Mouse (Mus musculus): ENCODE results near the gene Sypl2.
A peak's percentile ranks its signal among the peaks of the same experiment; 100 is the strongest.

The Sypl2 gene

DNA sequence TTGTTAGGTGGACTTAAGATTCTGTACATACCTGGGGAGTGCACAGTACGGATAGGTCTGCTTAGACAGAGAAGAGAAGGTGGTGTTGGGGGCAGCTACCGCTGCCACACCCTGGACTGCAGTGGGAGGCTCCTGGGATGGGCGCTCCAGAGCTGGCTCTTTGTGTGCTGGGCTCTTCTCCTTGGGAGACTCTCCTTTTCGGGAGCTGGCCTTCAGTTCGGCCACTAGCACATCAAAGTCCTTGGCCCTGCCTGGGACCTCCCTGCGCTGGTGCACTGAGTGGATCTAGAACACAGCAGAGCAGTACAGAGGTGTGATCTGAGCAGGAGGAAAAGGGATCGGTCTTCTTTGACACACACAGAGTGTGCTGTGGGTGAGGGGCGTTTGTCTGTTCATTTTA is 20.8 kb downstream of the Sypl2 start:
- no peak for DNase-seq (ENCODE audit: low spot score in 2 of 2)

DNA sequence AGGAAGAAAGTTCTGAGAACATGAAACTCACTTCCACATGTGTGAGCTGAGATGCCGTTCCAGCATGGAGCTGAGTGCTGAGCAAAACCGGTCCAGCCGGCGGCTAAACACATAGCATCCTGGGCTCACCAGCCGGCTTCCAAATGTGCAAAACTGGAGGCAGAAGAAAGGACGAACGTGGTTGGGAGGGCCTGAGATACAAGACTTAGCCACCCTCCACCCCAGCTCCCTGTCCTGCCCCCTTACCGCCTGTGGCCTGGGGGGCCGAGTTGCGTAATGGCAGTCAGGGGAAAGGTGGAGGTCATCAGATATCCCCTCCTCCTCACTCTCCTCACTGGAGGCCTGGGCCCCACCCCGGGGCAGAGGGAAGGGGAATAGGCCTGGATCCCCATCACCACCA is 22.0 kb downstream of the Sypl2 start:
- DNase-seq (ENCODE audit: low spot score in 2 of 2): no peak

DNA sequence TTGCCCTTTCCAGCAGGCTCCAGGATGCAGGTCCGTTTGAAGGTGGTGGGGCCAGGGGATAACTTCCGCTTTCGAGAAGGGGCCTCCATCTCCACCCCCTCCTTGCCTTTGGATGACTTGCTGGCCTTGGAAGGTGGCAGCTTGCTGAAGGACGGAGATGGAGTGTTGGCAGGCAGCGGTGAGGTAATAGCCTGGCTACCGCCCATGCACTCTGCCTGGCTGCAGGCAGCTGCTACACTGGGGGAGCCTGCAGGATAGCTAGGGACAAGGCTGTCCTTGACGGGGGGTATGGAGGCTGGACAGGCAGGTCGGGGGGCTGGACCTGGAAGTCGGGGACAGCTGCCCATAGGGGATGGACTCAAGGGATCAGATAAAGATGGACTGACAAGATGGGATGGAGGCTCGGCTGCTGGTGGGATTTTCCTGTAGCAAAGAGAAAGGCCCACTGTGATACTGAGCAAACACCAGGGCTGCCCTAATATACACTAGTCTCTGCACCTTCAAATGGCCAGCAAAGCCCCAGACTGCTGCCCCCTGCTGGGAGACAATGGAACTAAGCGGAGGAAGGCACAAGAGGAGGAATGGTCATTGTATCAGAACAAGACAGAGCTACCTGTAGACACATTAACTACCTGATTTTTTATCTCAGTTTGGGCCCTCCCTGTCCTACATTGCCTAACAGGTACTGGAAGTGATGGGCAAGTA is 22.7 kb downstream of the Sypl2 start:
- DNase-seq (ENCODE audit: low spot score in 2 of 2): peak in 1 of 2 experiments; percentile 70

DNA sequence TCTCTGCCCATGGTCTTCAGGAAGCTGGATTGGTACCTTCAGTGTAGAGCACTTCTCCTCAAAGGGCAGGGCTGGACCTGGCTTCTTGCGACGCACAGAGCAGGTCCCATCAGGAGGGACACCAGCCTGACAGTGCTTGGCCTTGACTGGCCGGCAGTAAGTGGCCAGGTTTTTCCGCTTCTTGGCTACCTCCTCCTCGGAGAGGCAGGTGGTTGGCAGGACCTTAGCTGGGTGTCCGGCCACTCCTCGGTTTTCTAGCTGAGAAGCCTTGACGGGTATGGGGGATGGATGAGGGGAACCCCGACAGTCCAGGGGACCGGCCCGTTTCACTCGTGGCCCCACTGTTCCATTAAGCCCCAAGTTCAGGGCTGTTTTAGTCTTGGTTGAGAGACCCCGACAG is 23.2 kb downstream of the Sypl2 start:
- no peak for DNase-seq (ENCODE audit: low spot score in 2 of 2)

DNA sequence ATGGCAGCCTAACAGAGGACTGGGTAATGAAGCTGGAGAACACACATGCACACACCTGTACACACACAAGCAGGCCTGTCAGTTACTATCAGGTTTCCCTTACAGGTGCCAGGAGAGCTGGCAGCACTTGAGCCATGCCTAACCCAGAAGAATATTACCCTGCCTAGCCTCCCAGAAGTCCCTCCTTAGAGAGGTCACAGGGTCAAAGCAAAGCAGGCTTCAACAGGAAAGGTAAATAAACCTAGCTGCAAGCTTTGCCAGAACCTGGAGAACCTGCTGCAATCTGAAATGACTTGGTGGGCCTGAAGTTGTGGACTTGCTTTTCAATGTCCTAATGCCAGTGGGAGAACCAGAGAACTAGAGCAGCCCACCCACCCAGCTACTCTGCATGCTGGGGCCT is 23.9 kb downstream of the Sypl2 start:
- no peak for DNase-seq (ENCODE audit: low spot score in 2 of 2)

DNA sequence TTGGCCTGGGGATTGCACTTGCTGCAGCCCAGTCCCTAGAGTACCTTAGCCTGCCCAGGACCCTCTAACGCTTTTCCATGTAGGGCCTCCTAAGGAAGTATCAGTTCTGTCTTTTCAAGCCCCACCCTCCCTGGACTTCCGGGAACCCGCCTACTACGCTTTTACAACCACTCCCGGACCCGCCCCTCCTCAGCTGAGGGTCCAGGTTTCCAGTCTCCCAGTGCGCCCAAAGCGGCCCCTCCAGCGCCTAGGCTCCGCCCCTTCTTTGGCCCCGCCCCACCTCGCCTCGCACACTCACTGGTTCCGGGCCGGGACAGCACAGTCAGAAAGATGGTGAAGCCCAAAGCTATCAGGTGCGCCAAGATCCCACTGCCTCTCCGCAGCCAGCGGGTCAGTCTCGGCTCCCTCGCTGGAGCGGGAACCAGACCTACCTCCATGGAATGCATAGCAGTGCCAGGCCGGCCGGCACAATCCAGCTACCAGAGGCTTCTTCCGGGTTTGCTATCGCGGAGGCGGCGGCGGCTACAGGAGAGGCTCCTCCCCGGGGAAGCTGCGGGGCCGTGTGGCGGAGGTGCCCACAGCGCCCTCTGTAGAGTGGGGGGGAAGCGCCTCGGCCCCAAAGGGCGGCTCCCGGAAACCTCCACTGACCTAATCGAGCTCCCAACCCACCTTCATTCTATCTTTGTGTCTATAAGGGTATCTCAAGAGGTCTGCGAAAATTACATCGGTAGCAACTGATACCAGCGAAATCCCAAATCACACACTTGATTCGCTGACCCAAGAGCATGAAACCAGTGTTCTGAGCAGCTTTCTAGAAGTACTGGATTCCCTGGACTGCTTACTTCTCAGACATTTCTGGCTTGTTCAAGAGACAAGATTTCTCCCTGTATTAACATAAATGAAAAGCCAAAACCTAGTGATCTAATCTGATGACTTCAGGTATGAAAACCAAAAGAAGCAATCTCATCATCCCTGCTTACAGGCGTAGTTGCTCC is 25.8 kb downstream of the Sypl2 start, which contains the start of gene Cyb561d1:
Gene Cyb561d1, minus strand, starts transcription at position 884 of the 995 bp plus-strand sequence.
- DNase-seq (ENCODE audit: low spot score in 2 of 2): peak; percentile 84 to 86

DNA sequence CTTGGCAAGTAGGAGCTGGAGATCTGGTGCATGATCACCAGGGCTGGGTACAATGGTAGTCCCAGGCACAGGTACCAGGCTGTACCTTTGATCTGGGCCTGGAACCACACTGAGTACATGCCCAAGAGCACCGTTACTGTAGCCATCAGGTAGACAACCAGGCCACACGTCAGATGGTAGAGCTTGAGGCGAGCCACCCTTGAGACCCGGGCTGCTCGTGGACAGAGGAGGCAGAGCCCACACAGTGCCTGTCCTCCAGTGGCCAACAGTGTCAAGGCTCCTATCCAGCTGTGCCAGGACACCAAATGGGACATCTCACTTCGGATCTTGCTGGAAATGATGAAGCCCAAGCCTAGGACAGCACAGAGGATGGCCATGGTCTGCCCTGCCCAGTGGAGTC is 27.2 kb downstream of the Sypl2 start:
- DNase-seq (ENCODE audit: low spot score in 2 of 2): no peak

DNA sequence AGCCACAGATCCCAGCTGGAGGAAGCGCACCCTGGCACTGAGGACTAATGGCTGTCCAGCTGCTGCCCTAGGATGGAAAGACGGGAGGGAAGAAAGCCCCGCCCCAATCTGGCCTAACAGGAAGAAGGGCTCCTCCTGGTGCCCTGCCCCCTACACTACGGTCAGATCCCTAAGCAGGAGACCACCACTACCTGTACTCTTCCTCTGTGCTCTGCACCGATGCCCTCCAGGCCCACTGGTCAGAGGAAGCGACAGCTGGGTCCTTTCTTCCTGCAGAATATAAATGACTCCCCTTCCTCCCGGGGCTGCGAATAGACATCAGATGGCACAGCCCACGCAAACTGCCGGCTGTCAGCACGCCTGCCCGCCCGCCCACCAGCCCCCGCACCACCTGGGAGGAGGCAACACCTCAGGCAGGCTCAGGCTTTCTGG is 29.4 kb downstream of the Sypl2 start:
- DNase-seq (ENCODE audit: low spot score in 2 of 2): peak; percentile 66 to 68

DNA sequence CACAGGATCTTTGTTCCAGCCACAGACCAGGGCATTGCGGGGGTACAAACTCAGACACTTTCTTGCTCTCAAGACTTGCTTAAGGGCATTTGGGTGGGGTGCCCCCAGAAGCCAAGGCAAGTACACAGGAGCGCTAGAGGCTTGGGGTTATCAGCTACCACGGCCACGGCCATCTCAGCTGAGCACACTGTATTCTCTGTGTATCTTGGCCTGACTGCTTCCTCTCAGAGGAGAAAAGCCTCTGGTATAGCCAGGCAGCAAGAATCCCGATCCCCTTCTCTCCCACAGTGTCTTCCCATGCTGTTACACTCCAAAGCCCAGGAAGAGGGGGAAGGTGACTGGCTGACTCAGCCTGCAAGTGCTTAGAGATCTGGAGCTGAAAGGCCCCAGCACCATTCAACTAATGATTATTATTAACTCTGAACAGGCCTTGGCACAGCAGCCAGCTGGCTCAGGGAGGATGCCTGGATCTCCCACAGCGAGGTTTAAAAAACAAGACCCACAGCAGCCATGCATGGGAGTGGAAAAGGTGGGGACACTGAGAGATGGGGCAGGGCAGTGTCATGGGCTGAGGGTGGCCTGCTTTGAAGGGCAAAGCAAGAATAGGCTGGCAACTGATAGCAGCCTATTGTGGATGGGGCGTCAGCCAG is 30.4 kb downstream of the Sypl2 start:
- DNase-seq (ENCODE audit: low spot score in 2 of 2): no peak

DNA sequence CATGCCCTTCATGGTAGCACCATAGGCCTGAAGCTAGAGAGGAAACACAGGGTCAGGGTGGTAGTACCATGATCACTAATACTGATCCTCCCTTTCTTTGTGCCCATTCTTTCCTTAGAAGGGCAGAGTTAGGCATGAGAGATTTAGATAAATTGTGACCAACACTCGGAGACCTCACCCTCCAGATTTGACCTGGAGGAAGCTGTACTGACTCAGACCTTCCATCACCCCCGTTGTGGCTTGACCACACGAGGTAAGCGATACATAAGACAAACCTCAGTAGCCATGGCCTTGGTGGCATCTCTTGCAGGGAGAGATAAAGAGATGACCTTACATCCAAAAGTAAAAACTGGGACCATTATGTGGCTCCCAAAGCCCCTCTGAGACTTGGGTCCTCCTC is 31.2 kb downstream of the Sypl2 start:
- no peak for DNase-seq (ENCODE audit: low spot score in 2 of 2)

DNA sequence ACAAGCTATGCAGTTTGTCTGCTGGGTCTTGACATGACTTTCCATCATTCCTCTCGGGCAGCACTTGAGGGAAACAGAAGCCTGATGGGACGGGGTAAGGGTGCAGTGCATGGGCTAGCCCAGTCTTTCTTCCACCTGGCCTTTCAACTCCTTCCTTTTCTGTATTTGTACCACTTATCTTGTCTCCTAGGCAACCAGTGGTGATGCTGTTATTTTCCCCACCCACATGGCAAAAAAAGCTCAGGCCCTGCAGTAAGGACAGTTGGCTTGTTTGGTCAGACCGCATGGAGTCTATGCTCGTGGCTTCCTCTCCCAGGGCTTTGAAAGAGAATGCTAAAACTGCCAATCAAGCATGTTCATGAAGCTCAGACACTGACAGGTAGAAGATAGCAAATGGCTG is 32.8 kb downstream of the Sypl2 start:
- no peak for DNase-seq (ENCODE audit: low spot score in 2 of 2)

DNA sequence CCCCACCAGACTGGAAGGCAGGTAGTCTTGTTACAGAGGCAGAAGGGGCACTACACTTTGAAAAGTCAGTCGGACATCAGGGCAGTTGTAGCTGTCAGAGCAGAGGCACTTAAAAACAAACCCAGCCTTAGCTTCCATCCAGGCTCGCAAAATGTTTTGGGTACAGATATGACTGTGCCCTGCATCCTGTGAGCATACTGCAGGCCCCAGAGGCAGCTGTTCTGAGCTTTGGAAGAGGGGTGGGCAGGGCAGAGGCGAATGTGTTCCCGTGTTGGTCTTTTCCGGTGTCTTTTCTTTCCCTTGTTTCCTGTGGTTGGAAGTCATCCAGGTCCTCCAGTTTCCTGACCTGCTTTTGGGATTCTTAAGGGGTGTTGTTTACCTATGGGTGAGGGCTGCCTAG is 36.6 kb downstream of the Sypl2 start:
- DNase-seq (ENCODE audit: low spot score in 2 of 2): peak in 1 of 2 experiments; percentile 2

DNA sequence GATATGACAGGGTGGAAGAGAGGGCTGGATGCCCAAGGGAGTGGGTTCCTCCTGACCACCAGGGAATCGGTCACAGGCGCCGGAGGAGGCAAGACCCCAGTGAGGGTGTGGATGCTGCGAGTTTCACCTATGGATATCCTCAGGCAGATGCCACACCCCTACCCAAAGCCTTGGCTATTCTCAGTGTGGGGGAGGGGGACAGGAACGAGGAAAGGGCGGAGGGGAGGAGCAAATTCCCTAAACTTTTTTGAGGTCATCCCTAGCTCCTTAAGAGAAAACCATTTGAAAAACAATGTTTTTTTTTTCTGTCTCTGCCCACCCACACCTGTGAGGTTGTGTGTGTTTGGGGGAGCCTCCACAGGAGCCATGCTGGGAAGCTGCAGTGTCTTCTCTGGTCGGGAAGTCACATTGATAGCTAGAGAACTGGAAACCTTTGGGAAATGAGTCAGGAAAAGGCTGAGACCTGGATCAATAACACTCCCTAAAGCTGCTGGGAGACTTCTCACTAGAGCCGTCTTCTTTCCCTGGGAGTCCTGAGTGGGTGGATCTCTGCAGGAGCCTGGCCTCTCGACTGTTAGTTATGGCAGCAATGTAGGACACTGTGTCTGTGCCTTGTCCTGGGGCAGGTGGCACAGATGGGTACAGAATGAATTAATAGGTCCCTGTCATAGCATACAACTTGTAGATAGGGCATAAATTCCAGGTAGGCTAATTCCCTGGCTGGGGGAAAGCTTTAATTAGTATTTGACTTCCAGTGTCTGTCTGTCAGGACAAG is 37.5 kb downstream of the Sypl2 start:
- DNase-seq (ENCODE audit: low spot score in 2 of 2): peak in 1 of 2 experiments; percentile 4

DNA sequence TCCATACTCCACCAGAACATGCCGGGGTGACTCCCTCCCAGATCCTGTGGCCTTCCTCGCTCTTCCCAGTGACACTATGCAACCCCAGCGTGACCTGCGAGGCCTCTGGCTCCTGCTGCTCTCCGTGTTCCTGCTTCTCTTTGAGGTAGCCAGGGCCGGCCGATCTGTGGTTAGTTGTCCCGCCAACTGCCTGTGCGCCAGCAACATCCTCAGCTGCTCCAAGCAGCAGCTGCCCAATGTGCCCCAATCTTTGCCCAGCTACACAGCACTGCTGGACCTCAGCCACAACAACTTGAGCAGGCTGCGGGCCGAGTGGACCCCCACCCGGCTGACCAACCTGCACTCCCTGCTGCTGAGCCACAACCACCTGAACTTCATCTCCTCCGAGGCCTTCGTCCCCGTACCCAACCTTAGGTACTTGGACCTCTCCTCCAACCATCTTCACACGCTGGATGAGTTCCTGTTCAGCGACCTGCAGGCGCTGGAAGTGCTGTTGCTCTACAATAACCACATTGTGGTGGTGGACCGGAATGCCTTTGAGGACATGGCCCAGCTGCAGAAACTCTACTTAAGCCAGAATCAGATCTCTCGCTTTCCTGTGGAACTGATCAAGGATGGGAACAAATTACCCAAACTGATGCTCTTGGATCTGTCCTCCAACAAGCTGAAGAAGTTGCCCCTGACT is 39.2 kb downstream of the Sypl2 start:
- DNase-seq (ENCODE audit: low spot score in 2 of 2): peak in 1 of 2 experiments; percentile 12

DNA sequence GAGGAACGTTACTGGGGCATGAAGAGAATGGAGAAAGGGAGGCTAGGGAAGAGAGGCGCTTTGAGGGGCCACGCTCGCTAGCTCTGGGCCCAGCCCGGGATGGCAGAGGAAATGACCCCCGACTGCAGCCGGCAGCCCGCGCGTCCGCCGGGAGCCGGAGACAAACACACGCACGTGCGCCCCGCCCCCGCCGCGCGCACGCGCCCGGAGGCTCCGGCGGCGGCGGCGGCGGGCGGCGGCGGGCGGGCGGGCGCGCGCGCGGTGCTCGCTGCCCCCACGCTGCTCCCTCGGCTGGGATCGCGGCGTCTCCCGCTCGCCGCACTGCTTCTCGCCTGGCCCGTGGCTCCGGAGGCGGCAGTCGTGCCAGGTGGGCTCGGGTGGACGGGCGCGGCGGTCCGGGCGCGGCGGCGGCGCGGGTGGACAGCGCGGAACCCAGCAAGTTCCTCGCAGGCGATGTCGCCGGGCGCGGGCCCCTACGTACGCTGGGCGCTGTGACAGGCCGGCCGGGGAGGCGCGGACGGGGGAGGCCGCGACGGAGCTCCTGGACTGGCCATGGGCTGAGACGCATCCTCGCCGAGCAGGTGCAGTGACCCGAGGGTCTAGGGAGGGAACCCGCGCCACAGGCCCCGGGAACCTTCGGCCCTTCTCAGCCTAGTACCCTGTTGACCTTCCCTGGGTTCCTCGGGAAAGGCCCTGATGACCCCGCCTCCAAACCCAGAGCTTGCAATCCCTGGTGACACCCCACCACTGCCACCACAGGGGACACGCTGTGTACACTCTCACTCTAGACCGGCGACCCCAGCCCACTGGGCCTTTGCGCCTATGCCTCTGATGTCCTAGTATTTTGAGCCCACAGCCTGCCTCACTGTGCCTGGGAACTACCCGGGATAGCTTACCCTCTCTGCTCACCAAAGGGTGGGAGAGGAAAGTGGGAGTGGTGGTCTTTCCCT is 40.1 kb downstream of the Sypl2 start, which contains the start of gene Amigo1:
Gene Amigo1, plus strand, starts transcription at position 238 of the 950 bp plus-strand sequence.
- DNase-seq (ENCODE audit: low spot score in 2 of 2): peak in 1 of 2 experiments; percentile 47

DNA sequence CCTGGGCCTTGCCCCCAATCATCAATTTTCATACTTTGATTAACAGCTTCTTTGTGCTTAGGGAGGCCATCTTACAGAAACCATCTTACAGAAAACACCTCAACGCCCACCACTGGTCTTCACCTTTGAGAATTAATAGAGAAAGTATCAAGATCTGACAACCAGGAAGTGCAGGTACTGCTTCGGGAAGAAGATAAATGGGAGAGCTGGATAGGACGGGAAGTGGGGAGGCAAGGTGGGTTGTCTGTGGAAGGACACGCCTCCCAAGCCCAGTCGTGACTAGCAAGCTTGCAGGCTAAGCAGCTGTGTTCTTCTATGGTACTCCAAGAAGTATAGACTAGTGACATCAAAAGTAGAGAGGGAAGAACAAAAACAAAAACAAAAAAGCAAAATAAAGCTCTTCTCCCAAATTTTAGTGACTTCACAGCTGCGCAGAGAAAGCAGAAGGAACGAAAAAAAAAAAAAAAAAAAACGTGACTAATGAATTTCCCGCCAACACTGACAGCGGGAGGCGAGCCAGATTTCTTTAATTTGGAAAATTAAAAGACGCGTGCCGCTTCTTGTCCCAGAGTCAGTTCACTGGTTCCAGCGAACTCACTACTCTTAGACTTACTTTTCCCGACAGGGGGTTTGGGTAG is 40.9 kb downstream of the Sypl2 start:
- peak in 1 of 2 experiments; percentile 5 for DNase-seq (ENCODE audit: low spot score in 2 of 2)

DNA sequence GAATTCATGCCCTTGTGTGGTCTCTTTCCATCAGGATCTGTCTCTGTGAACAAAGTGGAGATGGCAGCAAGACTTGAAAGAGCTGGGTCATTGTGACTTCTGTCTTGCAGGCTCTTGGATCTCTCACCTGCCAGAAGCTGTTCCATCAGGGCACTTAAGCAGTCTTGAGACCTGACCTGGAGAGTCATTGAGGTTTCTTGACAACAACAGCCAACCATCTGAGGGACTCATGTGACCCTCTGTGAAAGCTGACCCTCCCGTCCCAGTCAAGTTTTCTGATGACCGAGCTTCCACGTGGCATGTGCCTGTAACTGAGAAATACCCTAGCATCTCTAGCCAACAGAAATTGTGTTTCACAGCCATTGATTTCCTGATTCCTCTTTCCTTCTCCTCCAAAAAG is 41.7 kb downstream of the Sypl2 start:
- DNase-seq (ENCODE audit: low spot score in 2 of 2): peak in 1 of 2 experiments; percentile 3

DNA sequence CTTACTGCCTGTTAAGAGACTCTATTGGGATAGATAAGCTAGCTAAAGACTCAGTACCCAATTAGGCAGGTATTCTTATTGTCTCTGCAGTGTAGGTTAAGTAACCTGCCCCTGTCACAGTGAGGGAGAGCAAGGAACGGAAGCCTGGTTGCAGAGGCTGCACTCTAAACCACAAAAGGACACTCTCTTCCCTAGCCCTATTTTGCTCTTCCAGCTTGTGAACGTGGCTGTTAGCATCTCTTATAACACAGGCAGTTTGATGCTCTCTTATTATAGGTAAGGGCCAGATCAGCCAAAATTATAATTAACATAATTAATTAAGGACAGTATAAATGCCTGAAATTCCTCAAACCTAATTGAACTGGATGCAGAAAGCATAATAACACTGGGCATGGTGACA is 45.9 kb downstream of the Sypl2 start:
- DNase-seq (ENCODE audit: low spot score in 2 of 2): no peak
